Mouse (Mus musculus) spleen, adult 2 months (tissue): Measurements from ENCODE around the gene Zg16.

Experiments used
- CTCF ChIP-seq: fragments of 200-500 bp; IDR thresholded peaks from 2 replicates; pipeline ENCODE4 v1.5.1; 2011; ENCODE audit warnings: mild to moderate bottlenecking, inconsistent platforms; ENCODE audit not compliant: insufficient read depth, insufficient read length, insufficient replicate concordance; ENCODE audit errors: extremely low read depth
- POLR2A ChIP-seq: fragments of 200-500 bp; IDR thresholded peaks from 2 replicates; pipeline ENCODE4 v1.6.1; 2011; ENCODE audit warnings: low read depth, low read length, inconsistent platforms

DNA sequence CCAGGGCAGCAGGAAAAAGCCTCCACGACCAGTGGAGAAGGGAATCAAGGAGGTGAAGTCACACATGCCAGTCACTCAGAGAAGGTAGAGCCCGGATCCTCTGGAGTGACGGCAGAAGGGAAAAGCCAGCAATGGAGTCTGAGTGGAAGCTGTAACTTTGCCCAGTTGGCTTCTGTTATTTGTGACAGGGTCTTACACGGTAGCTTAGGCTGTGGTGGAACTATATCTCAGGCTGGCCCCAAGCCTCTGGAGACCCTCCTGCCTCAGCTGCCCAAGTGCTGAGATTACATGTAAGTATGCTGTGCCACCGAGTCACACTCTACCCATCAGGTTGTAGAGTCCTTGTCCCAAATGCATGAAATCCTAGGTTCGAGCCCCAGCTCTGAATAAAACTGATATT lies 73.7 kb downstream of the Zg16 start:
- TF ChIP-seq CTCF (no peak), POLR2A (no peak)
